13 mouse cellular contexts compared by ENCODE assay signal in genomic region chr16:55733751-55734150, GRCm38 (mm10).
DNase-seq lines count a peak whose midpoint lies in the region; ATAC-seq and TF ChIP-seq lines count a peak whose summit lies in the region.
"Had no signal": no experiment of that assay in that cellular context is flagged by ENCODE, and none has a peak within 500 bp of the region (broad histone marks: within the 10 kb centered on the region; RNA-seq: fewer than 3 reads in every experiment).

No protein-coding gene starts in this region.

- TF ChIP-seq CTCF in embryonic fibroblast, embryonic 13.5 days (IDR thresholded peaks at IDR 0.05; ENCODE audit: borderline replicate concordance, insufficient read depth, low read length): no peak
- TF ChIP-seq CTCF in intestine, postnatal 0 days (IDR thresholded peaks at IDR 0.05; ENCODE audit: low read depth): no peak

- no peaks in the 10 kb centered on the region for H3K9me3 ChIP-seq in intestine, postnatal 0 days (ENCODE audit: control insufficient read depth)
- no peaks in the 10 kb centered on the region for H3K9me3 ChIP-seq in forebrain, embryonic 14.5 days (replicated peaks; ENCODE audit: control insufficient read depth, low read length)
- H3K9me3 ChIP-seq: embryonic facial prominence, embryonic 12.5 days; limb, embryonic 12.5 days; megakaryocyte, embryonic 14.5 days had no signal

- peaks cover 11% of the 10 kb centered on the region; the same call in 1 of the 2 replicates for H3K4me1 ChIP-seq in embryonic fibroblast, embryonic 13.5 days (ENCODE audit: control insufficient read depth, insufficient read depth, low read length)
- no peaks in the 10 kb centered on the region for H3K4me1 ChIP-seq in intestine, postnatal 0 days (replicated peaks; ENCODE audit: control insufficient read depth, insufficient read depth, low read length)
- H3K4me1 ChIP-seq in forebrain, embryonic 14.5 days (ENCODE audit: control insufficient read depth, insufficient read depth, low read length): no peaks in the 10 kb centered on the region
- H3K4me1 ChIP-seq: embryonic facial prominence, embryonic 12.5 days; limb, embryonic 12.5 days had no signal

- H3K36me3 ChIP-seq in intestine, postnatal 0 days (ENCODE audit: control insufficient read depth, insufficient read depth): no peaks in the 10 kb centered on the region
- no peaks in the 10 kb centered on the region for H3K36me3 ChIP-seq in forebrain, embryonic 14.5 days (ENCODE audit: control insufficient read depth, insufficient read depth, low read length)
- H3K36me3 ChIP-seq: embryonic facial prominence, embryonic 12.5 days; limb, embryonic 12.5 days had no signal

- H3K9ac ChIP-seq in intestine, postnatal 0 days (ENCODE audit: low read depth, low read length): no peak overlapping the region
- no peak overlapping the region for H3K9ac ChIP-seq in forebrain, embryonic 14.5 days (ENCODE audit: low read length)
- H3K9ac ChIP-seq: embryonic facial prominence, embryonic 12.5 days; limb, embryonic 12.5 days had no signal

- peak overlapping the region; percentile 9; the same call in 1 of the 2 replicates for H3K27ac ChIP-seq in embryonic fibroblast, embryonic 13.5 days (ENCODE audit: insufficient read depth, low read length)
- no peak overlapping the region for H3K27ac ChIP-seq in intestine, postnatal 0 days (ENCODE audit: low read depth, low read length)
- no peak overlapping the region for H3K27ac ChIP-seq in forebrain, embryonic 14.5 days (ENCODE audit: low read depth, low read length)
- H3K27ac ChIP-seq: embryonic facial prominence, embryonic 12.5 days; heart, adult 2 months; limb, embryonic 12.5 days had no signal

- H3K4me2 ChIP-seq in intestine, postnatal 0 days (replicated peaks; ENCODE audit: low read depth): no peak overlapping the region
- no peak overlapping the region for H3K4me2 ChIP-seq in forebrain, embryonic 14.5 days (ENCODE audit: low read length)
- H3K4me2 ChIP-seq: embryonic facial prominence, embryonic 12.5 days; limb, embryonic 12.5 days had no signal

- no peaks in the 10 kb centered on the region for H3K27me3 ChIP-seq in intestine, postnatal 0 days (replicated peaks; ENCODE audit: control insufficient read depth, insufficient read depth, low read length)
- no peaks in the 10 kb centered on the region for H3K27me3 ChIP-seq in forebrain, embryonic 14.5 days (replicated peaks; ENCODE audit: control insufficient read depth, insufficient read depth, low read length)
- H3K27me3 ChIP-seq: embryonic facial prominence, embryonic 12.5 days; limb, embryonic 12.5 days; megakaryocyte, embryonic 14.5 days had no signal

- ATAC-seq in intestine, postnatal 0 days: peak; percentile 59; the same call in 1 of the 2 replicates
- no peak for ATAC-seq in forebrain, embryonic 14.5 days

- DNase-seq in adrenal gland, postnatal 10 days: peak; percentile 7
- DNase-seq in adrenal gland, postnatal 25 days: no peak
- DNase-seq in 416B (ENCODE audit: low read depth): peak; percentile 96
- DNase-seq in forebrain, embryonic 14.5 days (ENCODE audit: low spot score): no peak
- DNase-seq in cerebellum, adult 8-10 months: no peak
- DNase-seq in gastrocnemius, postnatal 10 days: no peak
- DNase-seq: kidney, postnatal 10 days had no signal

- whole genome bisulfite sequencing in intestine, postnatal 0 days: 57% methylated on average over 4 of the region's 4 CpGs
- 67% methylated on average over 4 of the region's 4 CpGs for WGBS in forebrain, embryonic 14.5 days

- TF ChIP-seq POLR2A in embryonic fibroblast, embryonic 13.5 days (IDR thresholded peaks at IDR 0.05; ENCODE audit: low read depth, low read length): no peak

- no peak overlapping the region for H3K4me3 ChIP-seq in embryonic fibroblast, embryonic 13.5 days (ENCODE audit: insufficient read depth, low read length)
- H3K4me3 ChIP-seq in intestine, postnatal 0 days (ENCODE audit: low read depth, low read length): no peak overlapping the region
- no peak overlapping the region for H3K4me3 ChIP-seq in forebrain, embryonic 14.5 days (ENCODE audit: low read depth, low read length)
- H3K4me3 ChIP-seq: embryonic facial prominence, embryonic 12.5 days; heart, adult 2 months; limb, embryonic 12.5 days; megakaryocyte, embryonic 14.5 days had no signal

Comparison
In these comparisons a context has a peak if more than half of its experiments do, and no peak if none do; other contexts are left out.
1. DNase-seq: peak in adrenal gland, postnatal 10 days (single experiment) and 416B (single experiment); none in adrenal gland, postnatal 25 days (single experiment), forebrain, embryonic 14.5 days (single experiment), cerebellum, adult 8-10 months (single experiment) and gastrocnemius, postnatal 10 days (single experiment).